Mouse (Mus musculus): Measurements from ENCODE around the gene Ube2j1.

- no peak for TF ChIP-seq CTCF (IDR thresholded peaks at IDR 0.05; ENCODE audit: control insufficient read depth, insufficient read depth, insufficient read length)
- TF ChIP-seq MAX (IDR thresholded peaks at IDR 0.05) = no peak
- TF ChIP-seq MYOG (IDR thresholded peaks at IDR 0.05; ENCODE audit: control insufficient read depth, extremely low read depth, insufficient read length) = no peak
- TF ChIP-seq USF1 (IDR thresholded peaks at IDR 0.05; ENCODE audit: low read depth) = no peak
- TF ChIP-seq CEBPB (IDR thresholded peaks at IDR 0.05; ENCODE audit: low read depth) = no peak
- no peak for TF ChIP-seq MYOD1 (IDR thresholded peaks at IDR 0.05; ENCODE audit: control insufficient read depth, insufficient read length, low read depth)
- TF ChIP-seq FOSL1 (IDR thresholded peaks at IDR 0.05; ENCODE audit: insufficient read depth, low read length, poor library complexity, severe bottlenecking) = no peak
Observed at GRCm38 (mm10) chr4:33010078-33010477, 21.1 kb upstream of the Ube2j1 start.
